Mouse (Mus musculus) embryonic facial prominence, embryonic 14.5 days (tissue): ENCODE measurements at regions not wholly inside any gene's neighbourhood (a gene's known extent, or its start where the extent isn't known, plus 50 kb on each side); places are given as distances from the start of the nearest gene placed in this dataset.

Experiments
- ATAC-seq: fragments of 200-750 bp; cut with Nextera tagmentation; 2 replicates; pipeline ENCODE4 v1.8.0; 2017; ENCODE audit warnings: low read depth, moderate number of reproducible peaks, moderate TSS enrichment
- DNase-seq: peaks from one replicate; pipeline ENCODE4 v3.0.0-alpha.2; 2015; ENCODE audit warnings: low spot score
- H3K27ac ChIP-seq: fragments of 300-500 bp; sonication (generic); replicated peaks from 2 replicates; pipeline ENCODE4 v1.5.1; 2014; ENCODE audit warnings: low read depth, mild to moderate bottlenecking, low read length, moderate library complexity
- H3K27me3 ChIP-seq: fragments of 300-500 bp; sonication (generic); replicated peaks from 2 replicates; pipeline ENCODE4 v1.6.1; 2014; ENCODE audit warnings: low read length; ENCODE audit not compliant: control insufficient read depth, insufficient read depth
- H3K36me3 ChIP-seq: fragments of 300-500 bp; sonication (generic); 2 replicates; pipeline ENCODE4 v1.6.1; 2014; ENCODE audit warnings: low read length, mixed read lengths; ENCODE audit not compliant: control insufficient read depth, insufficient read depth
- H3K4me1 ChIP-seq: fragments of 300-500 bp; sonication (generic); 2 replicates; pipeline ENCODE4 v1.6.1; 2014; ENCODE audit warnings: antibody characterized with exemption, low read length; ENCODE audit not compliant: control insufficient read depth, insufficient read depth
- H3K4me2 ChIP-seq: fragments of 300-500 bp; sonication (generic); 2 replicates; pipeline ENCODE4 v1.6.1; 2014; ENCODE audit warnings: low read depth, mild to moderate bottlenecking, low read length, moderate library complexity, mixed read lengths
- H3K4me3 ChIP-seq: fragments of 300-500 bp; sonication (generic); 2 replicates; pipeline ENCODE4 v1.5.1; 2014; ENCODE audit warnings: low read depth, mild to moderate bottlenecking, low read length
- H3K9ac ChIP-seq: fragments of 300-500 bp; sonication (generic); 2 replicates; pipeline ENCODE4 v1.6.1; 2014; ENCODE audit warnings: low read depth, mild to moderate bottlenecking, low read length, moderate library complexity, mixed read lengths
- H3K9me3 ChIP-seq: fragments of 300-500 bp; sonication (generic); 2 replicates; pipeline ENCODE4 v1.6.1; 2016; ENCODE audit warnings: low read length; ENCODE audit not compliant: control insufficient read depth
- WGBS: fragments of 180-500 bp; shearing (Covaris S2); extraction: QIAGEN DNeasy Blood & Tissue Kit; methylation state at CpG from one replicate; pipeline ENCODE4 v1.1.7; 2014; 5-methylcytosine and 5-hydroxymethylcytosine counted together

- ATAC-seq, result no peak
- WGBS, result 70% methylated on average over 6 of the region's 6 CpGs
- Histone ChIP-seq H3K27me3 (no peaks in the 10 kb centered on the region), H3K4me2 (no peak overlapping the region), H3K4me1 (no peaks in the 10 kb centered on the region), H3K9me3 (no peaks in the 10 kb centered on the region), H3K27ac (no peak overlapping the region), H3K36me3 (no peaks in the 10 kb centered on the region), H3K4me3 (no peak overlapping the region), H3K9ac (no peak overlapping the region)
- DNase-seq, result no peak
Observed at GRCm38 (mm10) chr8:31373140-31373787, 2055.2 kb upstream of the 5930422O12Rik start.

- Histone ChIP-seq H3K27ac (no peak overlapping the region), H3K9ac (no peak overlapping the region), H3K4me2 (no peak overlapping the region), H3K4me1 (no peaks in the 10 kb centered on the region), H3K9me3 (no peaks in the 10 kb centered on the region), H3K27me3 (no peaks in the 10 kb centered on the region), H3K4me3 (no peak overlapping the region), H3K36me3 (no peaks in the 10 kb centered on the region)
- DNase-seq (no peak), ATAC-seq (no peak)
- 55% methylated on average over 2 of the region's 2 CpGs for WGBS
Observed at GRCm38 (mm10) chr8:31377698-31378334, 2050.7 kb upstream of the 5930422O12Rik start.

- no peaks in the 10 kb centered on the region for H3K4me1 ChIP-seq
- no peaks in the 10 kb centered on the region for H3K36me3 ChIP-seq
- DNase-seq (no peak), ATAC-seq (no peak)
- no peak overlapping the region for H3K4me2 ChIP-seq
- H3K27ac ChIP-seq, result no peak overlapping the region
- WGBS, result 69% methylated on average over 3 of the region's 3 CpGs
- no peak overlapping the region for H3K9ac ChIP-seq
- H3K9me3 ChIP-seq, result no peaks in the 10 kb centered on the region
- H3K27me3 ChIP-seq, result no peaks in the 10 kb centered on the region
- H3K4me3 ChIP-seq, result no peak overlapping the region
Observed at GRCm38 (mm10) chr8:31404811-31405210, 2023.7 kb upstream of the 5930422O12Rik start.

GRCm38 (mm10) chr8:31422241-31422640, 2006.3 kb upstream of the 5930422O12Rik start:
- no peak overlapping the region for H3K4me2 ChIP-seq
- H3K27ac ChIP-seq, result no peak overlapping the region
- no peaks in the 10 kb centered on the region for H3K36me3 ChIP-seq
- no peaks in the 10 kb centered on the region for H3K27me3 ChIP-seq
- no peaks in the 10 kb centered on the region for H3K4me1 ChIP-seq
- H3K9me3 ChIP-seq, result no peaks in the 10 kb centered on the region
- no peak overlapping the region for H3K4me3 ChIP-seq
- no peak for ATAC-seq
- no peak overlapping the region for H3K9ac ChIP-seq
- WGBS, result 45% methylated on average over 3 of the region's 3 CpGs
- no peak for DNase-seq

- H3K9ac ChIP-seq, result no peak overlapping the region
- H3K4me1 ChIP-seq, result no peaks in the 10 kb centered on the region
- ATAC-seq, result no peak
- 77% methylated on average over 4 of the region's 4 CpGs for WGBS
- no peak overlapping the region for H3K4me2 ChIP-seq
- no peaks in the 10 kb centered on the region for H3K27me3 ChIP-seq
- no peaks in the 10 kb centered on the region for H3K9me3 ChIP-seq
- no peak overlapping the region for H3K27ac ChIP-seq
- no peaks in the 10 kb centered on the region for H3K36me3 ChIP-seq
- no peak for DNase-seq
- no peak overlapping the region for H3K4me3 ChIP-seq
Observed at GRCm38 (mm10) chr8:31427706-31428105, 2000.8 kb upstream of the 5930422O12Rik start.

GRCm38 (mm10) chr8:31436445-31437191, 1991.9 kb upstream of the 5930422O12Rik start:
- Histone ChIP-seq H3K27me3 (no peaks in the 10 kb centered on the region), H3K9me3 (no peaks in the 10 kb centered on the region), H3K27ac (no peak overlapping the region), H3K4me1 (no peaks in the 10 kb centered on the region), H3K9ac (no peak overlapping the region), H3K36me3 (no peaks in the 10 kb centered on the region), H3K4me2 (no peak overlapping the region), H3K4me3 (no peak overlapping the region)
- 79% methylated on average over 10 of the region's 10 CpGs for WGBS
- ATAC-seq, result no peak
- no peak for DNase-seq

- DNase-seq (peak; percentile 11), ATAC-seq (peak; percentile 60; the same call in 1 of the 2 replicates)
- Histone ChIP-seq H3K4me3 (no peak overlapping the region), H3K4me2 (no peak overlapping the region), H3K36me3 (no peaks in the 10 kb centered on the region), H3K9me3 (no peaks in the 10 kb centered on the region), H3K27ac (no peak overlapping the region), H3K9ac (no peak overlapping the region), H3K27me3 (no peaks in the 10 kb centered on the region), H3K4me1 (peaks cover 4% of the 10 kb centered on the region; the same call in 1 of the 2 replicates)
- WGBS, result 42% methylated on average over 1 of the region's 1 CpGs
Observed at GRCm38 (mm10) chr8:31444834-31445233, 1983.7 kb upstream of the 5930422O12Rik start.

GRCm38 (mm10) chr8:31447984-31448383, 1980.5 kb upstream of the 5930422O12Rik start:
- 73% methylated on average over 2 of the region's 2 CpGs for WGBS
- no peaks in the 10 kb centered on the region for H3K9me3 ChIP-seq
- H3K9ac ChIP-seq, result no peak overlapping the region
- H3K4me3 ChIP-seq, result no peak overlapping the region
- no peaks in the 10 kb centered on the region for H3K27me3 ChIP-seq
- DNase-seq, result no peak
- peak; percentile 63; the same call in 1 of the 2 replicates for ATAC-seq
- H3K27ac ChIP-seq, result no peak overlapping the region
- H3K4me1 ChIP-seq, result peaks cover 4% of the 10 kb centered on the region; the same call in 1 of the 2 replicates
- H3K36me3 ChIP-seq, result no peaks in the 10 kb centered on the region
- H3K4me2 ChIP-seq, result no peak overlapping the region
